ENCODE assay signal across 17 mouse cellular contexts in genomic region chr3:97761168-97761567, GRCm38 (mm10).
"Had no signal": no experiment of that assay in that cellular context is flagged by ENCODE, and none has a peak within 500 bp of the region (broad histone marks: within the 10 kb centered on the region; RNA-seq: fewer than 3 reads in every experiment).

No protein-coding gene starts in this region.

- H3K4me3 ChIP-seq: liver, embryonic 15.5 days; lung, embryonic 15.5 days; megakaryocyte, embryonic 14.5 days; midbrain, embryonic 13.5 days; midbrain, embryonic 15.5 days; neural tube, embryonic 12.5 days had no signal

- H3K36me3 ChIP-seq: liver, embryonic 15.5 days had no signal

- H3K9me3 ChIP-seq: liver, embryonic 15.5 days; lung, embryonic 15.5 days; megakaryocyte, embryonic 14.5 days; midbrain, embryonic 13.5 days; midbrain, embryonic 15.5 days; neural tube, embryonic 12.5 days had no signal

- ATAC-seq: liver, postnatal 0 days; lung, postnatal 0 days; midbrain, embryonic 13.5 days; midbrain, embryonic 15.5 days had no signal

- H3K27me3 ChIP-seq: lung, embryonic 15.5 days; megakaryocyte, embryonic 14.5 days; midbrain, embryonic 13.5 days; midbrain, embryonic 15.5 days; neural tube, embryonic 12.5 days had no signal

- DNase-seq: liver, postnatal 0 days; lung, adult 2 months; lung, postnatal 14 days; lung, postnatal 36 days; right cerebral cortex, postnatal 14 days; spleen, adult 18-20 months; thymus, adult 18-20 months; thymus, postnatal 14 days; thymus, postnatal 36 days had no signal

- H3K4me1 ChIP-seq: liver, embryonic 15.5 days; megakaryocyte, embryonic 14.5 days had no signal

- H3K27ac ChIP-seq: liver, embryonic 15.5 days; lung, embryonic 15.5 days; macrophage; midbrain, embryonic 13.5 days; midbrain, embryonic 15.5 days; neural tube, embryonic 12.5 days had no signal
